Mouse (Mus musculus) layer of hippocampus, adult 11-12 months (tissue): Measurements from ENCODE around the gene Sh3yl1.

Source experiments
- DNase-seq: peaks from one replicate; pipeline ENCODE4 v3.0.0; 2022; ENCODE audit warnings: low spot score

The Sh3yl1 gene

GRCm38 (mm10) chr12:30911261-30912047 lies at the start of gene Sh3yl1, which contains the start of gene Acp1:
Sh3yl1 (plus strand) TSS chr12:30911668.
Acp1 (minus strand) TSS chr12:30911589.
- DNase-seq = peak; percentile 94

GRCm38 (mm10) chr12:30864347-30864746 lies 47.1 kb upstream of the Sh3yl1 start:
- no peak for DNase-seq

- DNase-seq = no peak
Measured at GRCm38 (mm10) chr12:30865781-30866180, 45.7 kb upstream of the Sh3yl1 start.

GRCm38 (mm10) chr12:30879447-30879846 lies 32.0 kb upstream of the Sh3yl1 start:
- peak; percentile 17 for DNase-seq

- no peak for DNase-seq
Measured at GRCm38 (mm10) chr12:30883592-30883985, 27.9 kb upstream of the Sh3yl1 start.

DNA sequence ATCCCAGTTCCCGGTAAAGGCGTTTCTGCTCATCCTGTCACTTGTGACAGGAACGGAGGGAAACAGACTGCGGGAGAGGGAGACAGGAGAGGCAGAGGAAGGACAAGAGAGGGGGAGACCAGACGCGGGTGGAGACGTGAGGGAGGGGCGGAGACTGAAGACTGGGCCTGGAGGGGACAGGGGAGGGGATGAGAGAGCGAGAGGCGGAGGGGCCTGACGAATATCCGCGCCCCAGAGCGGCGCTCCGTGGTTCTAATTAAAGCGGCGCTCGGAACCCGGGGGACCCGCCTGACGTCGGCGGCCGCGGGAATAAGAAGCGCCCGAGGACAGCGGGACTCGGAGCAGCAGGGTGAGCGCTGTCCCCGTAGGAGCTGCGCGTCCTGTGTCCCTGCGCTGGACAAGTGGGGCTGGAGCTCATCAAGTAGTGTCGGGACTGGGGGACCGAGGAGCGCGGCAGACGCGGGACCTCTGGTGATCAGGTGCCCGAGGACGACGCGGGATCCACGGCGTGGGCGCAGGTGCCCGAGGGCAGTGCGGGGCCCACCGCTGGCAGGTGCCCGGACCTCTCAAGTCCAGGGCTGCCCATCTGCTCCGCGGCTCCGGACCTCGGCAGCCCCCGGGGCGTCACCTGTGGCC lies 27.4 kb upstream of the Sh3yl1 start, which contains the start of gene Alkal2:
Gene Alkal2, plus strand, starts transcription at position 337 of the 636 bp plus-strand sequence.
- DNase-seq = no peak

DNA sequence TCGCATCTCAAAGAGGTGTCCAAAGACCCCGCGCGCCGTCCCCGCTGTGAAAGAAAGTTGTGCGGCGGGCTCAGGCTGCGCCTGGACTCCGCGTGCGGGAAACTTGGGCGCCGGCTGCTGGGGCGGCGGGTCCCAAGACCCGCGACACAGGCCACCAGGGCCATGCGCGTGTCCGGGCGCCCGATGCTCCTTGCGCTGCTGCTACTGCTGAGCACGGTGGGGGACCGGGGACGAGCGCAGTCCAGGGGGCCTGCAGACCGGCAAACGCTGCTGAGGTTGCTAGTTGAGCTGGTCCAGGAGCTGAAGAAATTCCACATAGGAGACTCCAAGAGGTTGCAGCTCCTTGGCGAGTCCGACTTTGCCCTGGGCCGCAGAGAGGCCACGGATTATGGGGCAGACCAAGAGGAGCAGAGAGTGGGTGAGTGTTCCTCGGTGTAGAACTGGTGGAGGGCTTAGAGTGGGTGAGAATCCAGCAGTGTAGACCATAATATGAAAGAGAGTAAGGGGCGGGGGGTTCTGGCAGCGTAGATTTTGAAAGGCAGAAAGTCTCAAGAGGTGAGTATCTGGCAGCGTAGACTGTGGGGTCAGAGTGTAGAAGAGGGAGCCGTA lies 26.7 kb upstream of the Sh3yl1 start:
- no peak for DNase-seq

- no peak for DNase-seq
Measured at GRCm38 (mm10) chr12:30885891-30886290, 25.6 kb upstream of the Sh3yl1 start.

GRCm38 (mm10) chr12:30888003-30888402 lies 23.5 kb upstream of the Sh3yl1 start:
- no peak for DNase-seq

DNA sequence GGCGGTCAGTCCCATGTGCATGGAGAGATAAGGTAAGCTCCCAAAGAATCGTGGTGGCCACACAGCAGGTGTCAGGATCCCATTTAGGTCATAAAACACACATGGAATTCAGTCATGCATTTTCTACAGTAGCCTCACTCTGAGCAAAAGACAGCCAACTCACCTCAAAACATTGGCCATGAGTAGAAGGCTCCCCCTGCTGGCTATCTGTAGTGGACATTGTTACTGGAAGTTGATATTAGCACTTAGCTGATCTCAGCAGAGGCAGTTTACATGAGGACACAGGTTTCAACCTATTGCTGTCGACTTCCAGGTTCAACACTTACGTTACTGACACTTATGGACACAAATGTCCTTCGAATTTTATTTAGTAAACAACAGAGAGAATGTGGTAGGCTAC lies 21.4 kb upstream of the Sh3yl1 start:
- DNase-seq = peak; percentile 82

DNA sequence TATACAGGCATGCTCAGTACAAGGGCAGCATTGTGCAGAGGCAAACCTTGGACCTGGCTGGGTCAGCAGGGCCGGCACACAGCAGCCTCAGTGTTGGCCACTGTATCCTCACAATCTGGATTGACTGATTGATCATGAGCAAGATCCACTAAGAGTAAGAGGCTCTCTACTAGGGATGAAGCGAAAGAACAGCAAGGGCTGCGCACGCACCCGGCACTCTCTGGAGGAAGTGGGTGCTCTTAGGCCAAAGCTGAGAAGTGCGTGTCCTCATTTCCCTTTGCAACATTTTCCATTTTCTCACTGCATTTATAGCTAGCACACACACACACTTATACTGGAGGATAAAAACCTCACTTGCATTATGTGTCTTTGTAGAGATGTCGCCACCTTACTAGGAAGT lies 20.0 kb upstream of the Sh3yl1 start:
- no peak for DNase-seq

DNA sequence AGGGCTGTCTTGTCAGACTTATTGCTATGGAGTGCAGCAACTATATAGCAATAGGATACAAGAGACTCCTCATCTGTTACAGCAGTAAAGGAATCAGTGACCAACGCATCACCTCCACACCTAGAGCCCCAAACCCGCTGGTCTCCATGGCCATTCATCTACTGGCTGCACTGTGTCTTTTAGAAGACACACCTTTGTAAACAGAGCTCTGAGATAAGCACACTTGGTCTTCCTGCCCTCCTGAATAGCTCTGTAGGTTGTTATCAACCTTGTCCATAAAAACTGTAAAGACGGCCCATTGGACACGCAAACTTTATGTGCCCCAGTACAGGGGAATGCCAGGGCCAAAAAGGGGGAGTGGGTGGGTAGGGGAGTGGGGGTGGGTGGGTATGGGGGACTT lies 14.4 kb upstream of the Sh3yl1 start:
- DNase-seq = no peak

DNA sequence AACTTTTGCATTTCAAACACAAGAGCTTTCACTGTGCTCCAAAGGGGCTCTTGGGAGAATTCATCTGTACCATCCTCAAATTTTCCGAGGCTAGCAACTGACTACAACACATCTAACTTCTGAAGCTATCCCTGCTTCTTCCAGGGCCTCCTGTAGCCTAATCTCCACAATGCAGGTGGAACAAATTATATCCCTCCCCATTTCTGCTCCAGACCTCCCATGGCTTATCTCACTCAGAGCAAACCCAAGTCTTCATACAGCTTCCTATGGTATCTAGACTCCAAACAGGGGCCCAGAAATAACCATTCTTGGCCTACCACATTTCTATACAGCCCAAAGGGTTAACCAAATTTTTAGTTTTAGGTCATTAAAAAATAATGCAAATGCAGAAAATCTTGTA lies 2.8 kb upstream of the Sh3yl1 start:
- no peak for DNase-seq

GRCm38 (mm10) chr12:30909881-30910280 lies 1.6 kb upstream of the Sh3yl1 start:
- no peak for DNase-seq

- no peak for DNase-seq
Measured at GRCm38 (mm10) chr12:30910860-30911259, 608 bp upstream of the Sh3yl1 start.

- peak; percentile 39 for DNase-seq
Measured at GRCm38 (mm10) chr12:30912048-30912381, 547 bp downstream of the Sh3yl1 start.

DNA sequence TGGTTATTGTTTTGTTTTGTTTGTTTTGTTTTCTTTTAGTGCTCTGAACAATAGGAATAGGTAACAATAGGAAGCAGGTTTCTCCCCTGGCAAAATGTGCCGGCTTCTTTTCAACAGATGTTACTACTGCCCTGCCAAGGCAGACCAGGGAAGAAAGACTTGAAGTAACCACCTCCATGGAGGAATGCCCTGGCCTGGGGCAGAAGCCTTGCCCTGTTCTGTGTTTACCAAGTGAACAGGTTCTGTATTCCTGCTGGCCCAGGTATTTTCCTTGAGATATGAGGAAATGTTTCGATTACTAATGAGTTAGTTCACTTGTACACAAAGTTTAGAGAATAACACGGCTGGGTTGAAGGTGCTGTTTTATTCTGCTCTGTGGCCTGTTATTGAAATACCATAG lies 1.4 kb downstream of the Sh3yl1 start:
- no peak for DNase-seq

GRCm38 (mm10) chr12:30922401-30922800 lies 10.9 kb downstream of the Sh3yl1 start:
- DNase-seq = no peak

DNA sequence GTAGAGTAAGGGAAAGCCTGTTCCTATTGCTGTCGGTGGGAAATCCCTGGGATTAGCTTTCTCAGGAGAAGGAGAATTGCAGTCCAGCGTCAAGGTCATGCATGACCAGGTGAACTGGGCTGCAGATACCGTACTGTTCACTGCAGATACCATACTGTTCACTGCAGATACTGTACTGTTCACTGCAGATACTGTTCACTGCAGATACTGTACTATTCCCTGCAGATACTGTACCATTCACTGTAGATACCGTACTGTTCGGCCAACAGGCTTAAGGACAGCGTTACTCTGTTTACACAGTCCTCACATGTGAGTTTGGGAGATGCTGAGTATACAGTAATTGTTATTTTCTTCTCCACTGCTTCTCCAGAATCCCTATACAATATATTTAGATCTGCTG lies 16.7 kb downstream of the Sh3yl1 start:
- DNase-seq = no peak

- no peak for DNase-seq
Measured at GRCm38 (mm10) chr12:30933299-30933698, 21.8 kb downstream of the Sh3yl1 start.

- DNase-seq = no peak
Measured at GRCm38 (mm10) chr12:30936899-30937298, 25.4 kb downstream of the Sh3yl1 start.

GRCm38 (mm10) chr12:30943057-30943986 lies 31.9 kb downstream of the Sh3yl1 start:
- no peak for DNase-seq
